Mouse (Mus musculus) midbrain, embryonic 10.5 days (tissue): ENCODE measurements around the gene Ttc5. TPM values are rescaled to one million over a fixed set of nuclear protein-coding genes. Genes with fewer than 3 reads are reported as not detected.

ENCODE experiments used
- DNase-seq: peaks from one replicate; pipeline ENCODE4 v3.0.0-alpha.2; 2017; ENCODE audit warnings: low spot score
- H3K27ac ChIP-seq: fragments of 300-500 bp; sonication (generic); replicated peaks from 2 replicates; pipeline ENCODE4 v1.5.1; 2016; ENCODE audit warnings: mild to moderate bottlenecking
- H3K27me3 ChIP-seq: fragments of 300-500 bp; sonication (generic); 2 replicates; pipeline ENCODE4 v1.6.1; 2016; ENCODE audit warnings: low read depth, mild to moderate bottlenecking; ENCODE audit not compliant: poor library complexity, severe bottlenecking
- H3K36me3 ChIP-seq: fragments of 300-500 bp; sonication (generic); 2 replicates; pipeline ENCODE4 v1.6.1; 2016; ENCODE audit warnings: mild to moderate bottlenecking, moderate library complexity
- H3K4me1 ChIP-seq: fragments of 300-500 bp; sonication (generic); 2 replicates; pipeline ENCODE4 v1.6.1; 2016
- H3K4me3 ChIP-seq: fragments of 300-500 bp; sonication (generic); 2 replicates; pipeline ENCODE4 v1.5.1; 2016; ENCODE audit warnings: mild to moderate bottlenecking, moderate library complexity
- H3K9me3 ChIP-seq: fragments of 300-500 bp; sonication (generic); replicated peaks from 2 replicates; pipeline ENCODE4 v1.6.1; 2016; ENCODE audit warnings: mild to moderate bottlenecking
- WGBS: fragments of 180-500 bp; shearing (Covaris S2); methylation state at CpG from one replicate; pipeline ENCODE4 v1.1.7; 2016; 5-methylcytosine and 5-hydroxymethylcytosine counted together
- polyA plus RNA-seq: library from polyadenylated mRNA; unstranded; fragments of >200 nt; fragmentation: Nextera tagmentation; extraction: Ambion mirVana; gene quantifications from 2 replicates; pipeline ENCODE4 v1.2.1, GENCODE M21; 2016

The Ttc5 gene
- polyA plus RNA-seq, 1 experiment from 2014 or later = 116 TPM

- H3K27ac ChIP-seq = no peak overlapping the region
- H3K9me3 ChIP-seq = no peaks in the 10 kb centered on the region
- H3K27me3 ChIP-seq = no peaks in the 10 kb centered on the region
- H3K4me1 ChIP-seq = peaks cover 2% of the 10 kb centered on the region; the same call in 1 of the 2 replicates
- 9% methylated on average over 3 of the region's 3 CpGs for WGBS
- DNase-seq = peak; percentile 38
- no peak overlapping the region for H3K4me3 ChIP-seq
- H3K36me3 ChIP-seq = no peaks in the 10 kb centered on the region
Measured at GRCm38 (mm10) chr14:50799502-50800259, 14.4 kb upstream of the Ttc5 start.

- Histone ChIP-seq H3K4me3 (no peak overlapping the region), H3K36me3 (no peaks in the 10 kb centered on the region), H3K4me1 (peaks cover 2% of the 10 kb centered on the region; the same call in 1 of the 2 replicates), H3K27ac (no peak overlapping the region), H3K9me3 (no peaks in the 10 kb centered on the region), H3K27me3 (no peaks in the 10 kb centered on the region)
- DNase-seq = no peak
- 68% methylated on average over 2 of the region's 2 CpGs for WGBS
Measured at GRCm38 (mm10) chr14:50798512-50798911, 13.2 kb upstream of the Ttc5 start.

GRCm38 (mm10) chr14:50796464-50796863 is 11.1 kb upstream of the Ttc5 start:
- DNase-seq = no peak
- WGBS = 92% methylated on average over 1 of the region's 1 CpGs
- Histone ChIP-seq H3K36me3 (no peaks in the 10 kb centered on the region), H3K27me3 (no peaks in the 10 kb centered on the region), H3K4me3 (no peak overlapping the region), H3K27ac (no peak overlapping the region), H3K9me3 (no peaks in the 10 kb centered on the region), H3K4me1 (peaks cover 2% of the 10 kb centered on the region; the same call in 1 of the 2 replicates)

- no peaks in the 10 kb centered on the region for H3K9me3 ChIP-seq
- no peak for DNase-seq
- 92% methylated on average over 4 of the region's 4 CpGs for WGBS
- H3K4me1 ChIP-seq = peaks cover 2% of the 10 kb centered on the region; the same call in 1 of the 2 replicates
- no peaks in the 10 kb centered on the region for H3K27me3 ChIP-seq
- no peaks in the 10 kb centered on the region for H3K36me3 ChIP-seq
- H3K27ac ChIP-seq = no peak overlapping the region
- no peak overlapping the region for H3K4me3 ChIP-seq
Measured at GRCm38 (mm10) chr14:50795965-50796364, 10.6 kb upstream of the Ttc5 start.

- WGBS = 92% methylated on average over 24 of the region's 24 CpGs
- no peaks in the 10 kb centered on the region for H3K9me3 ChIP-seq
- H3K27ac ChIP-seq = no peak overlapping the region
- H3K4me1 ChIP-seq = peaks cover 2% of the 10 kb centered on the region; the same call in 1 of the 2 replicates
- H3K4me3 ChIP-seq = no peak overlapping the region
- H3K36me3 ChIP-seq = no peaks in the 10 kb centered on the region
- no peak for DNase-seq
- no peaks in the 10 kb centered on the region for H3K27me3 ChIP-seq
Measured at GRCm38 (mm10) chr14:50795261-50795935, 10.1 kb upstream of the Ttc5 start.

- Histone ChIP-seq H3K27me3 (no peaks in the 10 kb centered on the region), H3K27ac (no peak overlapping the region), H3K4me1 (peaks cover 7% of the 10 kb centered on the region), H3K4me3 (no peak overlapping the region), H3K36me3 (no peaks in the 10 kb centered on the region), H3K9me3 (no peaks in the 10 kb centered on the region)
- 11% methylated on average over 2 of the region's 2 CpGs for WGBS
- no peak for DNase-seq
Measured at GRCm38 (mm10) chr14:50788157-50788556, 2.8 kb upstream of the Ttc5 start.

- Histone ChIP-seq H3K27ac (peak overlapping the region; percentile 94), H3K4me3 (peak overlapping the region; percentile 80)
Measured at GRCm38 (mm10) chr14:50784391-50785250, 698 bp downstream of the Ttc5 start.

GRCm38 (mm10) chr14:50782166-50782565 is 3.2 kb downstream of the Ttc5 start:
- DNase-seq = no peak
- H3K4me3 ChIP-seq = no peak overlapping the region
- H3K9me3 ChIP-seq = no peaks in the 10 kb centered on the region
- H3K27ac ChIP-seq = no peak overlapping the region
- no peaks in the 10 kb centered on the region for H3K27me3 ChIP-seq
- peaks cover 7% of the 10 kb centered on the region for H3K4me1 ChIP-seq
- WGBS = 93% methylated on average over 3 of the region's 3 CpGs
- peaks cover 42% of the 10 kb centered on the region for H3K36me3 ChIP-seq

More at GRCm38 (mm10) chr14:50784391-50785250, 698 bp downstream of the Ttc5 start:
- DNase-seq = no peak
- Histone ChIP-seq H3K36me3 (peaks cover 27% of the 10 kb centered on the region), H3K27me3 (no peaks in the 10 kb centered on the region), H3K9me3 (no peaks in the 10 kb centered on the region), H3K4me1 (peaks cover 7% of the 10 kb centered on the region)
- 31% methylated on average over 16 of the region's 16 CpGs for WGBS

- Histone ChIP-seq H3K27me3 (no peaks in the 10 kb centered on the region), H3K36me3 (peaks cover 97% of the 10 kb centered on the region), H3K4me1 (no peaks in the 10 kb centered on the region), H3K9me3 (no peaks in the 10 kb centered on the region), H3K27ac (no peak overlapping the region), H3K4me3 (no peak overlapping the region)
- DNase-seq = no peak
- 76% methylated on average over 2 of the region's 2 CpGs for WGBS
Measured at GRCm38 (mm10) chr14:50771342-50771741, 14.0 kb downstream of the Ttc5 start.

- 92% methylated on average over 6 of the region's 6 CpGs for WGBS
- Histone ChIP-seq H3K27me3 (no peaks in the 10 kb centered on the region), H3K36me3 (peaks cover 74% of the 10 kb centered on the region), H3K4me3 (no peak overlapping the region), H3K9me3 (no peaks in the 10 kb centered on the region), H3K4me1 (no peaks in the 10 kb centered on the region), H3K27ac (no peak overlapping the region)
- DNase-seq = no peak
Measured at GRCm38 (mm10) chr14:50765736-50766135, 19.6 kb downstream of the Ttc5 start.

GRCm38 (mm10) chr14:50758416-50759085 is 26.8 kb downstream of the Ttc5 start:
- peaks cover 7% of the 10 kb centered on the region for H3K36me3 ChIP-seq
- WGBS = 77% methylated on average over 5 of the region's 5 CpGs
- DNase-seq = no peak
- no peak overlapping the region for H3K27ac ChIP-seq
- no peaks in the 10 kb centered on the region for H3K9me3 ChIP-seq
- H3K27me3 ChIP-seq = no peaks in the 10 kb centered on the region
- H3K4me1 ChIP-seq = no peaks in the 10 kb centered on the region
- H3K4me3 ChIP-seq = no peak overlapping the region

- no peaks in the 10 kb centered on the region for H3K9me3 ChIP-seq
- H3K4me1 ChIP-seq = no peaks in the 10 kb centered on the region
- DNase-seq = no peak
- no peaks in the 10 kb centered on the region for H3K27me3 ChIP-seq
- no peak within 1 kb of the TSS for H3K4me3 ChIP-seq
- no peak within 1 kb of the TSS for H3K27ac ChIP-seq
- H3K36me3 ChIP-seq = no peaks in the 10 kb centered on the region
Measured at GRCm38 (mm10) chr14:50744994-50745393, 40.3 kb downstream of the Ttc5 start, which contains the start of gene Olfr749. Gene Olfr749 (minus strand): TSS chr14:50745094.
